Mouse (Mus musculus) liver, postnatal 0 days (tissue): Measurements from ENCODE around the gene Nkx6-2.

Experiments used
- CTCF ChIP-seq: sonication (generic); IDR thresholded peaks from 2 replicates; pipeline ENCODE4 v1.5.1; 2016; ENCODE audit warnings: antibody characterized with exemption, low read depth
- EP300 ChIP-seq: IDR thresholded peaks from 2 replicates; pipeline ENCODE4 v1.6.1; 2016; ENCODE audit warnings: antibody characterized with exemption, low read depth, mild to moderate bottlenecking

DNA sequence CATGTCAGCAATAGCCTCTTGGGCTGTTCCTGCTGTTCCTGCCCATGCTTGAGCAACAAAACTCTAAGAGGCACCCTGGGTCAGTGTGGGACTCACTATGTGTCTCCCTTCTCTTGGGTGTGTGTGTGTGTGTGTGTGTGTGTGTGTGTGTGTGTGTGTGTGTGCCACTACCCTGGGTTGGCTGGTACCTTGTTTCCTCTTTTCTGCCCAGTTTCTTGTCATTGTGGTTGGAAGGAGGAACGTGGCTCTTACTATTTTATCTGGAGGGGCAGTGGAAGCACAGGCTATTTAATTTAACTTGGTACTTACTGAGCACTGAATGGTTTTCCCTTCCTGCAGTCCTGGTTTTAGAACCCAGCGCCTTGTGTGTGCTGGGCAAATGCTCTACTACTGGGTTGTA, 27.7 kb upstream of the Nkx6-2 start:
- no peak for TF ChIP-seq CTCF
- no peak for TF ChIP-seq EP300
